Mouse (Mus musculus) MEL (cell line): ENCODE measurements around the gene Ldlrad2.

Experiments used
- CTCF ChIP-seq, 3 experiments: IDR thresholded peaks in 2 of 3; conservative IDR thresholded peaks in 1 of 3; 2 replicates each; pipeline ENCODE4 v1.5.1; 2011 to 2012; ENCODE audit warnings: low read length in 3 of 3, low read depth in 2 of 3, mild to moderate bottlenecking in 2 of 3, improper control_type of control experiment in 1 of 3, inconsistent platforms in 1 of 3, mixed read lengths in 1 of 3, moderate library complexity in 1 of 3; ENCODE audit not compliant: control insufficient read depth in 1 of 3, insufficient read depth in 1 of 3, poor library complexity in 1 of 3, severe bottlenecking in 1 of 3
- E2F4 ChIP-seq: IDR thresholded peaks from 2 replicates; pipeline ENCODE4 v1.6.1; 2011; ENCODE audit warnings: low read depth, low read length, improper control_type of control experiment, borderline replicate concordance
- EP300 ChIP-seq, 2 experiments: IDR thresholded peaks; 2 replicates each; pipeline ENCODE4 v1.6.1; 2011; ENCODE audit warnings: improper control_type of control experiment in 2 of 2, low read length in 2 of 2, low read depth in 1 of 2, mild to moderate bottlenecking in 1 of 2
- GABPA ChIP-seq: IDR thresholded peaks from 2 replicates; pipeline ENCODE4 v1.6.1; 2012; ENCODE audit warnings: low read depth, mild to moderate bottlenecking, inconsistent platforms, low read length, improper control_type of control experiment, moderate library complexity
- GATA1 ChIP-seq: IDR thresholded peaks from 2 replicates; pipeline ENCODE4 v1.6.1; 2011; ENCODE audit warnings: low read depth, low read length, improper control_type of control experiment
- KAT2A ChIP-seq: conservative IDR thresholded peaks from 2 replicates; pipeline ENCODE4 v1.6.1; 2012; ENCODE audit warnings: low read depth, low read length, improper control_type of control experiment, inconsistent platforms
- MYC ChIP-seq: IDR thresholded peaks from 2 replicates; pipeline ENCODE4 v1.6.1; 2011; ENCODE audit warnings: low read depth, mild to moderate bottlenecking, low read length, improper control_type of control experiment, moderate library complexity
- NELFE ChIP-seq: IDR thresholded peaks from 2 replicates; pipeline ENCODE4 v1.6.1; 2011; ENCODE audit warnings: low read depth, low read length, improper control_type of control experiment
- POLR2A ChIP-seq, 2 experiments: IDR thresholded peaks; 2 replicates each; pipeline ENCODE4 v1.6.1; 2011 to 2012; ENCODE audit warnings: low read length in 2 of 2, mild to moderate bottlenecking in 2 of 2, control low read depth in 1 of 2, improper control_type of control experiment in 1 of 2, low read depth in 1 of 2, moderate library complexity in 1 of 2; ENCODE audit not compliant: control insufficient read depth in 1 of 2, insufficient read depth in 1 of 2, poor library complexity in 1 of 2
- POLR2AphosphoS2 ChIP-seq: IDR thresholded peaks from 2 replicates; pipeline ENCODE4 v1.6.1; 2011; ENCODE audit warnings: low read length, improper control_type of control experiment
- SIN3A ChIP-seq: IDR thresholded peaks from 2 replicates; pipeline ENCODE4 v1.6.1; 2012; ENCODE audit warnings: low read length, improper control_type of control experiment, inconsistent platforms
- TAL1 ChIP-seq: IDR thresholded peaks from 2 replicates; pipeline ENCODE4 v1.6.1; 2012; ENCODE audit warnings: mild to moderate bottlenecking, inconsistent platforms, low read length, moderate library complexity, mixed read lengths
- TCF12 ChIP-seq: IDR thresholded peaks from 2 replicates; pipeline ENCODE4 v1.6.1; 2014; ENCODE audit warnings: low read depth, mild to moderate bottlenecking, inconsistent platforms, low read length, improper control_type of control experiment, moderate library complexity
- ZNF384 ChIP-seq: IDR thresholded peaks from 2 replicates; pipeline ENCODE4 v1.6.1; 2012; ENCODE audit warnings: low read depth, mild to moderate bottlenecking, inconsistent platforms, low read length, improper control_type of control experiment

DNA sequence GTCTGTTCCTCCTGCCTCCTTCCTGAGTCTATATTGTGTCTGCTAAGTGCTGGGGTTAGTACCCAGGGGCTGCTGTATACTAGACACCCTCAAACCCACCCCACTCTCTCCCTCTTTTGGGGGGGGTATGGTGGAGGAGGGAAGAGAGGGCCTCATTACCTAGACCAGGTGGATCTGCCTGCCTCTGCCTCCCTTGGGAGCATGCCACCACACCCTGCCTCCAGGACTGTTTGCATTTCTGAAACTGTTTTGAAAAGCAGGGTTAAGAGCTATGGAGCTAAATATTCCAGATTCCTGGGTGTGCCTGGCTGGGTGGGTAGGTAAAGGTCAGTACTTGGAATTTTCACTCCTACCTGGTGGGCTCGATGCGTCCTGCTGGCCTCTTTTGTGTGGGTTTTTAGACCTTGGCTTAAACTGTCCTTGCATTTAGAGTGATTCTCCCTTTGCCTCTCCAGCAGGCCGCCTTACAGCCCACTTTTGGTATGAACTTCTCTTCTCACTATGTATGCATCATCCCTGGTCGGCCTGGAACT, 22.8 kb upstream of the Ldlrad2 start:
- TF ChIP-seq POLR2AphosphoS2 (no peak), GATA1 (no peak), EP300 (IDR thresholded peaks at IDR 0.05; ENCODE audit: low read depth in 1 of 2, low read length in 2 of 2) (no peak), TAL1 (no peak), KAT2A (no peak), NELFE (no peak), CTCF (IDR thresholded peaks at IDR 0.05 in 2 of 3, conservative IDR thresholded peaks at IDR 0.05 in 1 of 3; ENCODE audit: control insufficient read depth in 1 of 3, insufficient read depth in 1 of 3, low read depth in 2 of 3, low read length in 3 of 3, poor library complexity in 1 of 3, severe bottlenecking in 1 of 3) (no peak), POLR2A (IDR thresholded peaks at IDR 0.05; ENCODE audit: control insufficient read depth in 1 of 2, insufficient read depth in 1 of 2, low read depth in 1 of 2, low read length in 2 of 2, poor library complexity in 1 of 2) (no peak), TCF12 (no peak), MYC (no peak), E2F4 (no peak), GABPA (no peak), SIN3A (no peak), ZNF384 (no peak)
